Mouse (Mus musculus) myocyte (in vitro differentiated cells): Measurements from ENCODE around the gene Tmem131l.

Experiments
- CEBPB ChIP-seq: IDR thresholded peaks from 2 replicates; pipeline ENCODE4 v1.6.1; 2011; ENCODE audit warnings: mild to moderate bottlenecking, moderate library complexity; ENCODE audit not compliant: poor library complexity, insufficient read depth, severe bottlenecking
- POLR2A ChIP-seq: IDR thresholded peaks from one replicate; pipeline ENCODE4 v1.6.1; 2011; ENCODE audit warnings: low read depth, mild to moderate bottlenecking, control low read depth, moderate library complexity; ENCODE audit not compliant: insufficient read length
- TCF3 ChIP-seq: IDR thresholded peaks from one replicate; pipeline ENCODE4 v1.6.1; 2011; ENCODE audit warnings: low read depth, control low read depth; ENCODE audit not compliant: insufficient read length

DNA sequence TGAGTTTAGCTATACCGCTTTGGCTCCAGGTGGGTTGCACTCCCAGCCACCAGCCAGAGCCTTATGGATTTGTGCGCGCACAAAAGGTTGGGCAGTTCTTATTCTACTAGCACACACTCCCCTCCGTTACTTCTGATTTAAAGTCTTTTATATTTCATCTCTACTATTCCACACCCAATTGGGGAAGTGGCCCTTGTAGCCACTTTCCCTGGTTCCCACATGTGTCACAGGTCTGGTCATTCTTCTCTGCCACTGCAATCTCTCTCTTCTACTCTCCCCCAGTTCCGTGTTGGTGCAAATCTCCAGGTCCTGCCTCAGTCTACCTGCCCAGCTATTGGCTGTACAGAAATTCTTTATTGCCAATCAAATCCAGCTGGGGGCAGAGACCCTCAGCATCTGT is 184.3 kb downstream of the Tmem131l start:
- TF ChIP-seq POLR2A (no peak), TCF3 (no peak), CEBPB (no peak)
